Mouse (Mus musculus) heart, adult 18-20 months (tissue): ENCODE results near the gene Afmid. TPM values are rescaled to one million over a fixed set of nuclear protein-coding genes. Genes with fewer than 3 reads are reported as not detected.
"Not testable (repeated sequence)": the region's sequence is repeated elsewhere in the genome, so short reads cannot be mapped to it uniquely, and the experiment has no call there.

ENCODE experiments used
- DNase-seq, 2 experiments: peaks; one replicate each; pipeline ENCODE4 v3.0.0; 2021 to 2022; ENCODE audit warnings: mixed read lengths in 1 of 2
- total RNA-seq, 2 experiments: library from RNA; stranded (reverse); gene quantifications; 2 replicates each; pipeline ENCODE4 v1.2.3; 2021

The Afmid gene
- total RNA-seq, 2 experiments from 2014 or later, result 3.9 to 5.5 TPM

GRCm38 (mm10) chr11:117824060-117824969 is 1.4 kb upstream of the Afmid start:
- DNase-seq, result peak; percentile 89 to 91

GRCm38 (mm10) chr11:117826164-117826563 is 440 bp downstream of the Afmid start:
- DNase-seq, result no peak

GRCm38 (mm10) chr11:117826916-117827315 is 1.2 kb downstream of the Afmid start:
- no peak for DNase-seq

GRCm38 (mm10) chr11:117827386-117827785 is 1.7 kb downstream of the Afmid start:
- DNase-seq, result no peak

GRCm38 (mm10) chr11:117828149-117828887 is 2.6 kb downstream of the Afmid start:
- peak in 1 of 2 experiments; percentile 58 for DNase-seq

- DNase-seq, result peak; percentile 74 to 84
Observed at GRCm38 (mm10) chr11:117828888-117829604, 3.3 kb downstream of the Afmid start.

GRCm38 (mm10) chr11:117829671-117830215 is 4.0 kb downstream of the Afmid start:
- no peak for DNase-seq

- no peak for DNase-seq
Observed at GRCm38 (mm10) chr11:117830401-117830800, 4.7 kb downstream of the Afmid start.

GRCm38 (mm10) chr11:117832086-117832969 is 6.6 kb downstream of the Afmid start:
- peak; percentile 77 to 81 for DNase-seq

- DNase-seq, result not testable (repeated sequence)
Observed at GRCm38 (mm10) chr11:117833509-117833908, 7.8 kb downstream of the Afmid start.

GRCm38 (mm10) chr11:117834086-117834485 is 8.4 kb downstream of the Afmid start:
- no peak for DNase-seq

- DNase-seq, result no peak
Observed at GRCm38 (mm10) chr11:117836306-117836705, 10.6 kb downstream of the Afmid start.

GRCm38 (mm10) chr11:117838572-117838971 is 12.8 kb downstream of the Afmid start:
- no peak for DNase-seq

GRCm38 (mm10) chr11:117839021-117839420 is 13.3 kb downstream of the Afmid start:
- no peak for DNase-seq

- DNase-seq, result no peak
Observed at GRCm38 (mm10) chr11:117840910-117841309, 15.2 kb downstream of the Afmid start.

GRCm38 (mm10) chr11:117843434-117843833 is 17.7 kb downstream of the Afmid start:
- DNase-seq, result no peak

GRCm38 (mm10) chr11:117844997-117845396 is 19.3 kb downstream of the Afmid start:
- DNase-seq, result no peak

- DNase-seq, result no peak
Observed at GRCm38 (mm10) chr11:117845651-117846050, 19.9 kb downstream of the Afmid start.

- no peak for DNase-seq
Observed at GRCm38 (mm10) chr11:117846640-117847039, 20.9 kb downstream of the Afmid start.

- DNase-seq, result no peak
Observed at GRCm38 (mm10) chr11:117847593-117848215, 22.0 kb downstream of the Afmid start.
